Mouse (Mus musculus): Measurements from ENCODE around the gene Traf3ip1.

DNA sequence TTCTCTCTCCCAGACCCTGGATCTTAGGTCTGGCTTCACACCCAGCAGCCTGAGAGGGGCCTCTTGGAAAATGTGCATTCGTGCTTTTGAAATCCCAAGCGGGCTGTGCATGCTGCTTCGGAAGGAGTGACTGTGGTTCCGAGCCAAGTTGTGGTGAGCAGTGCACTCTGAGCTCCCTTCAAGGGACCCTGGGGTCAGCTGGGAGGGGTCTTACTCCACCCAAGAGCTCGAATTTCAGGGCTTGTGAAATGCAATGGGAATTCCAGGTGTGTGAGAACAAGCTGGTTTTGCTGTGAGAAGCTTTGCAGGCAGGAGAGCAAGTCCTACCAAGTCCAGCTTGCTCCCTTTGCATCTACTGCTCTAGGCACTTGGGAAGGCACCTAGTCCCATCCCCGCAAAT lies 70.2 kb downstream of the Traf3ip1 start:
- TF ChIP-seq ZNF384 (IDR thresholded peaks at IDR 0.05; ENCODE audit: low read depth, low read length) (no peak), CTCF (IDR thresholded peaks at IDR 0.05 in 2 of 3, conservative IDR thresholded peaks at IDR 0.05 in 1 of 3; ENCODE audit: control insufficient read depth in 1 of 3, insufficient read depth in 1 of 3, low read depth in 2 of 3, low read length in 3 of 3, poor library complexity in 1 of 3, severe bottlenecking in 1 of 3) (no peak), SMC3 (IDR thresholded peaks at IDR 0.05; ENCODE audit: low read depth, low read length) (no peak), POLR2AphosphoS2 (IDR thresholded peaks at IDR 0.05; ENCODE audit: low read length) (no peak), EP300 (IDR thresholded peaks at IDR 0.05; ENCODE audit: low read depth in 1 of 2, low read length in 2 of 2) (no peak), GATA1 (IDR thresholded peaks at IDR 0.05; ENCODE audit: low read depth, low read length) (no peak), MAFK (IDR thresholded peaks at IDR 0.05; ENCODE audit: borderline replicate concordance, low read depth, low read length) (no peak)

All from MEL (cell line).